16 mouse cellular contexts compared by ENCODE assay signal in genomic region chr10:86093109-86094035, GRCm38 (mm10).
DNase-seq lines count a peak whose midpoint lies in the region; ATAC-seq and TF ChIP-seq lines count a peak whose summit lies in the region.
"Had no signal": no experiment of that assay in that cellular context is flagged by ENCODE, and none has a peak within 500 bp of the region (broad histone marks: within the 10 kb centered on the region; RNA-seq: fewer than 3 reads in every experiment).

No protein-coding gene starts in this region.

- WGBS in midbrain, postnatal 0 days, result 68% methylated on average over 14 of the region's 14 CpGs
- WGBS in midbrain, embryonic 14.5 days, result 71% methylated on average over 14 of the region's 14 CpGs
- WGBS in forebrain, embryonic 14.5 days, result 75% methylated on average over 14 of the region's 14 CpGs

- no peaks in the 10 kb centered on the region for H3K4me1 ChIP-seq in midbrain, postnatal 0 days (ENCODE audit: insufficient read depth, low read length)
- H3K4me1 ChIP-seq in midbrain, embryonic 14.5 days (ENCODE audit: control insufficient read depth, insufficient read depth, low read length), result no peaks in the 10 kb centered on the region
- H3K4me1 ChIP-seq in forebrain, embryonic 14.5 days (ENCODE audit: control insufficient read depth, insufficient read depth, low read length), result no peaks in the 10 kb centered on the region
- H3K4me1 ChIP-seq: embryonic facial prominence, embryonic 12.5 days; forebrain, embryonic 10.5 days; hindbrain, embryonic 15.5 days had no signal

- intact Hi-C loops in left cerebral cortex, adult 2 months (cut with DNase I), result no loop called here

- H3K9me3 ChIP-seq in midbrain, postnatal 0 days (ENCODE audit: low read length), result no peaks in the 10 kb centered on the region
- H3K9me3 ChIP-seq in midbrain, embryonic 14.5 days (ENCODE audit: control insufficient read depth, low read length), result no peaks in the 10 kb centered on the region
- H3K9me3 ChIP-seq in forebrain, embryonic 14.5 days (replicated peaks; ENCODE audit: control insufficient read depth, low read length), result no peaks in the 10 kb centered on the region
- H3K9me3 ChIP-seq: embryonic facial prominence, embryonic 12.5 days; forebrain, embryonic 10.5 days; hindbrain, embryonic 15.5 days; liver, embryonic 13.5 days had no signal

- peak; percentile 29 to 35 for DNase-seq in heart, adult 18-20 months
- DNase-seq in heart, adult 8-10 months (ENCODE audit: low spot score), result no peak
- no peak for DNase-seq in midbrain, postnatal 0 days (ENCODE audit: low spot score)
- no peak for DNase-seq in midbrain, embryonic 14.5 days
- DNase-seq in kidney, adult 8-10 months, result peak; percentile 80 to 82
- DNase-seq in left cerebral cortex, adult 2 months (ENCODE audit: extremely low spot score in 1 of 2, low spot score in 2 of 2), result no peak
- no peak for DNase-seq in forebrain, embryonic 14.5 days (ENCODE audit: low spot score)
- no peak for DNase-seq in cerebellum, postnatal 25 days
- DNase-seq: adrenal gland, adult 8-10 months; cerebellum, postnatal 14 days; liver, embryonic 13.5 days; lung, postnatal 14 days; thymus, postnatal 36 days had no signal

- no peak overlapping the region for H3K9ac ChIP-seq in midbrain, postnatal 0 days (replicated peaks; ENCODE audit: low read length, poor library complexity, severe bottlenecking)
- H3K9ac ChIP-seq in midbrain, embryonic 14.5 days (replicated peaks; ENCODE audit: low read length), result no peak overlapping the region
- no peak overlapping the region for H3K9ac ChIP-seq in forebrain, embryonic 14.5 days (ENCODE audit: low read length)
- H3K9ac ChIP-seq: embryonic facial prominence, embryonic 12.5 days; hindbrain, embryonic 15.5 days; liver, embryonic 13.5 days had no signal

- ATAC-seq in midbrain, postnatal 0 days (ENCODE audit: low FRiP score), result no peak
- no peak for ATAC-seq in midbrain, embryonic 14.5 days (ENCODE audit: low FRiP score, low TSS enrichment)
- no peak for ATAC-seq in forebrain, embryonic 14.5 days

- no peak overlapping the region for H3K4me3 ChIP-seq in midbrain, postnatal 0 days (ENCODE audit: low read depth, low read length)
- no peak overlapping the region for H3K4me3 ChIP-seq in midbrain, embryonic 14.5 days (replicated peaks; ENCODE audit: low read depth, low read length)
- no peak overlapping the region for H3K4me3 ChIP-seq in left cerebral cortex, adult 2 months
- H3K4me3 ChIP-seq in forebrain, embryonic 14.5 days (ENCODE audit: low read depth, low read length), result no peak overlapping the region
- H3K4me3 ChIP-seq: embryonic facial prominence, embryonic 12.5 days; forebrain, embryonic 10.5 days; hindbrain, embryonic 15.5 days; liver, embryonic 13.5 days had no signal

- no peaks in the 10 kb centered on the region for H3K36me3 ChIP-seq in midbrain, postnatal 0 days (ENCODE audit: insufficient read depth, low read length)
- H3K36me3 ChIP-seq in midbrain, embryonic 14.5 days (ENCODE audit: control insufficient read depth, insufficient read depth, low read length), result no peaks in the 10 kb centered on the region
- H3K36me3 ChIP-seq in forebrain, embryonic 14.5 days (ENCODE audit: control insufficient read depth, insufficient read depth, low read length), result no peaks in the 10 kb centered on the region
- H3K36me3 ChIP-seq: embryonic facial prominence, embryonic 12.5 days; forebrain, embryonic 10.5 days; hindbrain, embryonic 15.5 days; liver, embryonic 13.5 days had no signal

- TF ChIP-seq CTCF in midbrain, postnatal 0 days (IDR thresholded peaks at IDR 0.05), result no peak
- TF ChIP-seq CTCF in left cerebral cortex, adult 2 months (IDR thresholded peaks at IDR 0.05), result no peak

- peak overlapping the region; percentile 57; the same call in 1 of the 2 replicates for H3K27ac ChIP-seq in midbrain, postnatal 0 days (ENCODE audit: low read depth, low read length)
- no peak overlapping the region for H3K27ac ChIP-seq in midbrain, embryonic 14.5 days (replicated peaks; ENCODE audit: low read depth, low read length)
- H3K27ac ChIP-seq in left cerebral cortex, adult 2 months, result no peak overlapping the region
- H3K27ac ChIP-seq in forebrain, embryonic 14.5 days (ENCODE audit: low read depth, low read length), result no peak overlapping the region
- H3K27ac ChIP-seq: embryonic facial prominence, embryonic 12.5 days; forebrain, embryonic 10.5 days; hindbrain, embryonic 15.5 days; liver, embryonic 13.5 days had no signal

- no peaks in the 10 kb centered on the region for H3K27me3 ChIP-seq in midbrain, postnatal 0 days (ENCODE audit: insufficient read depth, low read length)
- no peaks in the 10 kb centered on the region for H3K27me3 ChIP-seq in midbrain, embryonic 14.5 days (ENCODE audit: control insufficient read depth, insufficient read depth, low read length)
- no peaks in the 10 kb centered on the region for H3K27me3 ChIP-seq in forebrain, embryonic 14.5 days (replicated peaks; ENCODE audit: control insufficient read depth, insufficient read depth, low read length)
- H3K27me3 ChIP-seq: embryonic facial prominence, embryonic 12.5 days; hindbrain, embryonic 15.5 days; liver, embryonic 13.5 days had no signal

- H3K4me2 ChIP-seq in midbrain, postnatal 0 days (ENCODE audit: low read depth, low read length, poor library complexity, severe bottlenecking), result no peak overlapping the region
- no peak overlapping the region for H3K4me2 ChIP-seq in midbrain, embryonic 14.5 days (ENCODE audit: low read length)
- no peak overlapping the region for H3K4me2 ChIP-seq in forebrain, embryonic 14.5 days (ENCODE audit: low read length)
- H3K4me2 ChIP-seq: embryonic facial prominence, embryonic 12.5 days; hindbrain, embryonic 15.5 days; liver, embryonic 13.5 days had no signal

Comparison
In these comparisons a context has a peak if more than half of its experiments do, and no peak if none do; other contexts are left out.
1. DNase-seq: peak in heart, adult 18-20 months (2 of 2) and kidney, adult 8-10 months (2 of 2); none in heart, adult 8-10 months (single experiment), midbrain, postnatal 0 days (single experiment), midbrain, embryonic 14.5 days (single experiment), left cerebral cortex, adult 2 months (0 of 2), forebrain, embryonic 14.5 days (single experiment) and cerebellum, postnatal 25 days (0 of 2).